Mouse (Mus musculus): ENCODE data around the gene Tbx6. TPM values are rescaled to one million over a fixed set of nuclear protein-coding genes. Genes with fewer than 3 reads are reported as not detected.
A peak's percentile ranks its signal among the peaks of the same experiment; 100 is the strongest.

Gene Tbx6
- under 1 TPM; 0.38 to 0.75 TPM for total RNA-seq (2021)
- long read RNA-seq, experiment 1, partial matches to known transcripts, result 0 of 2 reads
- long read RNA-seq, experiment 1, other reads (novel, unspliced or antisense), result 2 of 2 reads
- long read RNA-seq, experiment 2, result 0 reads

DNA sequence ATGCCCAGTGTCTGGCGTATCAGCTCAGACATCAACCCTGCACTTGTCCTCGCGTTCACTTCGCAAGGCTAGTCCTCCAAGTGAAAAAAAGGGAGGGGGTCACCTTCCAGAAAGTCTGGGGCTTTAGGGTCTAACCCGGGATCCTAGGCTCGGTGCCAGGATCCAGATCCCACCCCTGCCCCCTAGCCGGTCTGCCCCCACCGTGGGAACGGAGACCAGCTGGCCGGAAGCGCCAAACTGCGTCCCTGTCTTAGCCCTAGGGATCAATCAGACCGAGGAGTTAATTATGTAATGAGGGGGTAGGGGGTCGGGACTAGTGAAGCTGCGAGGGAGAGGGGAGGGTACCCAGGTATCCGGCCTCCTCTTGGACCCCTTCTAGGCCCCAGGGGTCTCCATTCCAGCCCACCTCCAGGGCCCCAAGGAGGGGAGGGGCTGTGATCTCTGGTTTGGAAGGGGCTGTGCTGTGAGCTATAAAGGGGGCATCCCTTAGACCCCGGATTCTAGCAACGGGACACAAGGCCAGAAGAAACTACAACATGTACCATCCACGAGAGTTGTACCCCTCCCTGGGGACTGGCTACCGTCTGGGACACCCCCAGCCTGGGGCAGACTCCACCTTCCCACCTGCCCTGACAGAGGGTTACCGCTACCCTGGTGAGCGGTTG lies at the start of gene Tbx6:
Tbx6 (plus strand) TSS at position 513 of the 665 bp plus-strand sequence.
- peak; percentile 49 for DNase-seq

DNA sequence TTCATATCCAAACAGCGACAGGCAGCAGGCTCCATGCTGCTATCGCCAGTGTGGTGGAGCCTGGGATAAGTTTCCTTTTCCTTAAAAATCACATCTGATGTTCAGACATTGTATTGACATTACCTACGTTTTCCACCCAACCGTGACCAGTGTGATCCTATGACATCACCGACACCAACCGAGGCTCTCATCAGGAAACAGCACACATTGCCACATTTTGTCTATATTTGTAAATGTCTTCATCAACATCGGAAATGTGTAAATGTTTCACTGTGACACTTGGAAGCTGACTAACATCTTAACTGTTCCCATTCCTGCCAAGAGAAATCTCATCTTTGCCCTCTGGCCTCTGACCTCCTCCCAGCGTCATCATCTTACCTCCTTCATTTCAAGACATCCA lies 45.2 kb upstream of the Tbx6 start:
- DNase-seq, result no peak

DNA sequence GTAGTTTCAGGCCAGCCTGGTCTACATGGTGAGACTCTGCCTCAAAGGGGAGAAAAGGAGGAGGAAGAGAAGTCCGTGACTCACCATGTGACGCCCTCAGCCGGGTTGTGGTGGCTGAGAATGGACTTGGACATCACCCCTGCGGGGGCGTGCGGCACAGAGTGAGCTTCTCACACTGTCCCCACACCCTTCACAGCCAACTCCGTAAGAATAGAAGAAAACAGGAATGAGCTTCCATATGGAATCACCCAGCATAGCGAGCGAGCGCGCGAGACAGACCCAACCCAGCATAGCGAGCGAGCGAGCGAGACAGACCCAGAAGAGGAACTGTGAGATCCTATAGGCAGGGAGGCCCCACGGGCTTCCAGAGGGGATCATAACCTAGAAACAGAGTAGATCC lies 41.7 kb upstream of the Tbx6 start:
- no peak for DNase-seq

DNA sequence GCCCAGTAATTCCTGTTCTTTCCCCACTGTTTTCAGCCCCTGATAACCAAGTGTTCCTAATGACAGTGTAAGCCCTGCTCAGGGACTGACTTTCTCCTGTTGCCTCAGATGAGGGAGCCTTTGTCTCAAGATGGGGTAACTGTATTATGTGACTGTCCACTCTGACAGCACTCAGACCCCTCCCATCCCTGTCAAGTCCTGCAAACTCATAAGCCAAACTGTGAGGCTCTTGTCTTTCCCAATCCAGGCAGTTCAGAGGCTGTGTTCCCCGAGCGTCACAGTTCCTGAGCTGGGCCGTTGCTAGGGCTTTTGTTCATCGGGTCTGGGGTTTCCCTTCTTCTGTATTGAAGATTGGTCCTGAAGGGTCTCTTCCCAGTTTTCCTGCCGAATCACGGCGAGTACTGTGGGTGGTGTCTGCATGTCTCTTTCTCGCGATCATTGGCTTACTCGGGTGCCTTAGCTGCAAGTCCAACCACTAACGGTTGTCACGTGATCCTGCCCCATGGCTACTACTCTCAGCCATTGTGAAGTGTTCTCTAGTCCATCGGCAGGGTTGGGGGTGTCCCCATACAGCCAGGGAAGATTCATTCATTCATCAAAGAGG lies 41.0 kb upstream of the Tbx6 start:
- DNase-seq, result no peak

DNA sequence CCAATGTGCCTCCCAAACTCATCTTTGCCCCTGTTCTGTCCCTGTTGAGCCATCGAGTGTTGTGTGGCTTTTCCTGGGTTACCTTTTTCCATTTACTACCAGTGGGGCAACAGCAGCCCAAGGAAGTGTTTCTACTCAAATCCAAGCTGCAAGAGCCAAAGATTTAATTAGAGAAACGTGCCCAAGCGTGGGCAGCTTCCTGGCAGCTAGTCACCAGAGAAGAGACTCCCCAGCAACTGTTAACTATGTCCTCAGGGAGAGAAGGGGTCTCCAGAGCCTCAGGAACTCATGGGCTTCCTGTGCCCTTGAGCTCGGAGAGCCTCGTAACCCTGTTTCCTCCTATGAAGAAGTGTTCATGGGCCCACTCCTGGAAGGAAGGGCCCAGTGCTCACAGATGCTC lies 40.3 kb upstream of the Tbx6 start:
- no peak for DNase-seq

DNA sequence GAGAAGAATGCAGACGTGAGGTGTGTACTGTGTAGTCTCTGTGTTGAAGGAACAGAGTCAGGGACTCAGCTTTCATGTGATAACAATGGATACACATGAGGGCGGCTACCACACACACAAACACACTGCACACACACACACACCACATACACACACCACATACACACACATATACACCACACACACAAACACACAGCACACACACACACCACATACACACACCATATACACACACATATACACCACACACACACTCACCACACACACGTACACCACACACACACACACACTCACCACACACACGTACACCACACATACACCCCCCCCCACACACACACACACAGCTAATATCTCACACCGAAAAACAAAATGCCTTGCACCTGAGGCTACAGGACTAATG lies 39.8 kb upstream of the Tbx6 start:
- DNase-seq, result no peak

DNA sequence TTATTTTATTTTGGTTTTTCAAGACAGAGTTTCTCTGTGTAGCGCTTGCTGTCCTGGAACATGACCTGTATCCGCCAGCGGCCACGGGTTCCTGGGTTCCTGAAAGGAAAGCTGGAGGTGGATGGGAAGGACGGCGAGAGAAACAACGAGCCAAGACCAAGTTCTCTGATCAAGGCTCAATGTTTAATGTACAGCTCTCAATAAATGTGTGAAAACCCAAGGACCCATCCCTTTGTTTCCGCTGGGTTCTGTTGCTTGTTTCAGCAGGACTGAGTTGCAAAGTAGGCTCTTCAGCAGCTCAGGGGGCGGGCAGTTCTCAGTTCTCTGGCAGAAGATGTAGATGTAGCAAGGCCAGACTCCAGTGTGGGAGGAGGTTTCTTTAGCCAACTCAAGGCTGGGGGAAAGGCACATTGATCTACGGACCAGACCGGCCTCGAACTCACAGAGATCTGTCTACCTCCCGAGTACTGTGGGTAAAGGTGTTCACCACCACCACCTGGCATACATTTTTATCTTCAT lies 39.3 kb upstream of the Tbx6 start:
- no peak for DNase-seq

DNA sequence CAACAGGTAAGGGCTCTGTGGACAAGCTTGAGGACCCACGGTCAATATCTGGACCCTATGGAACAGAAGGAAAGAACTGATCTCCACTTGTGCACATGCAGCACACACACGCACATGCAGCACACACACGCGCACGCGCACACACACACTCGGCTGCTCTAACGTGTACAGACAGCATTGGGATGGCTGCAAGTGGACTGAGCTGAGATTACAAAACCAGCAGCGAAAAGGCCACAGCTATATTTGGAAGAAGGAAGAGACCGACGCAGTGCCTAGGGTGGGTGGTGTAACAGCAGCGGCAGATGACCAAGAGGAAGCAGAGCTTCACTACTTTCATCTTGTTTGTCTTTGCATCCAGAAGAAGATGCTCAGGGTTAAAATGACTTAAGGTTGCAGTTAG lies 35.2 kb upstream of the Tbx6 start:
- no peak for DNase-seq

DNA sequence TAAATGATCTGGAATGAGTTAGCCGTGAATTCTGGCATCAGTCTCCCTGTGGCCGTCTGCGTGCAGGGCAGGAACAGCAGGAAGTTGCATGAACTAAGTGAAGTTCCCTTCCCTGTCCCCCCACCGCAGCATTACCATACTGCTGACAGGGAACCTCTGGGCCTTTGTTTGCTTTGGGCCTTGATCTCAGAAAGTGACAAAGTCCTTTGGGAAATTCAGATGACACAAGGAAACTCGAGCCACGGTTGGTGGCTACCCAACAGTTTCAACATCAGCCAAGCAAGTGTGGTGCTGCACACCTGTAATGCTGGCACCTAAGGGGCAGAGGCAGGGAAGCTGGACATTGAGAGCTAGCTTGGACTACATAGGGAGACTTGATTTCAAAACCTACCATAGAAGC lies 34.5 kb upstream of the Tbx6 start:
- DNase-seq, result no peak

DNA sequence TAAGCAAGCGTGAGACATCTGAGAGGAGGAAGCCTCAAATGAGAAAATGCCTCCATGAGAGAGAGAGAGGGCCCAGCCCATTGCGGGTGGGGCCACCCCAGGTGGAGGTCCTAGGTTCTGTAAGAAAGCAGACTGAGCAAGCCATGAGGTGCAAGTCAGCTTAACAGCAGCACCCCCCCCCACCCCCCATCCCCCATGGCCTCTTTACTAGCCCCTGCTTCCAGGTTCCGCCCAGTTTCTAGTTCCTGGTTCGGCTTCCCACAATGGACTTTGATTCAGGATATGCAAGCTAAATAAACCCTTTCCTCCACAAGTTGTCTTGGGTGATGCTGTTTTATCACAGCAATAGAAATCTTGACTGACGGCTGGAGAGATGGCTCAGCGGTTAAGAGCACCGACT lies 32.5 kb upstream of the Tbx6 start:
- DNase-seq, result no peak

DNA sequence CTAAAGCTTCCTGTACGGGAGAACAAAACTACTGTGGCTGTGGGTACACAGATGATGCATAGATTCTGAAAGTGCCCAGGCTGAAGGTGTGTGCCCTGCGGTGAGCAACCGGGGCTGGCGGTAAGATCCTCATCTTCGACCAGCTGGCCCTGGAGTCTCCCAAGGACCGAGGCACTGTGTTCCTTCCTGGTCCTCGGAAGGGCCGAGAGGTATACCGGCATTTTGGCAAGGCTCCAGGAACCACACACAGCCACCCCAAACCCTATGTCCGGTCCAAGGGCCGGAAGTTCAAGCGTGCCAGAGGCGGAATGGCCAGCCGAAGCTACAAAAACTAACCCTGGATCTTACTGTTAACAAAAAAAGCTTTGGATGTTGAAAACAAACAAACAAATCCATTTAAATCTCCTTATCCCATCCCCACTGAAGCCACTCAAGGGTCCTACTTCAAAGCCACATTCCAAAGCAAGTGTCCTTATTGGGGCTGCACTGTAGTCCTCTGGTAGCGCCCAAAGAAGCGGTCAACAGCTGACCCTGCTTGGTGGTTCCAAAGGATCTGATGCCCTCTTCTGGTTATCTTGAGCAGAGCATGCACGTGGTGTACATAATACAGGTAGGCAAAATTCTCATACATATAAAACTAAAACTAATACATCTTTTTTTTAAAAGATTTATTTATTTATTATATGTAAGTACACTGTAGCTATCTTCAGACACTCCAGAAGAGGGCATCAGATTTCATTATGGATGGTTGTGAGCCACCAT lies 31.5 kb upstream of the Tbx6 start:
- DNase-seq, result no peak

DNA sequence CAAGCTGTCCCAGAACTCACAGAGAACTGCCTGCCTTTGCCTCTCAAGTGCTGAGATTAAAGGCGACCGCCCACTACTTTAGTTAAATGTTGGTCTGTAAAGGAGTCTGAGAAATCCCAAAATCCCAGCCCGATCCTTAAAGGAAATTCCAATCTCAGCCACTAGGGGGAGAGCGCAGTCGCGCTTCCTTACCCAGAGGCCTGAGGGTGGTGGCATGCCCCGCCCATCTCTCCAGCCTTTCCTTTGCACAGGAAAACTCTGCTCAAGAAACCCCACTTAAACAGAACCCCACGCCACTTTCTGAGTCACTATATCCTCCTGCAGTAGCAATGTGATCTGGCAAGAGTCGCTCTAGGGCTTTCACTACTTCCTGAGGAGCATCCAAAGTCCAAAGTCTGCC lies 26.4 kb upstream of the Tbx6 start:
- peak; percentile 74 for DNase-seq

DNA sequence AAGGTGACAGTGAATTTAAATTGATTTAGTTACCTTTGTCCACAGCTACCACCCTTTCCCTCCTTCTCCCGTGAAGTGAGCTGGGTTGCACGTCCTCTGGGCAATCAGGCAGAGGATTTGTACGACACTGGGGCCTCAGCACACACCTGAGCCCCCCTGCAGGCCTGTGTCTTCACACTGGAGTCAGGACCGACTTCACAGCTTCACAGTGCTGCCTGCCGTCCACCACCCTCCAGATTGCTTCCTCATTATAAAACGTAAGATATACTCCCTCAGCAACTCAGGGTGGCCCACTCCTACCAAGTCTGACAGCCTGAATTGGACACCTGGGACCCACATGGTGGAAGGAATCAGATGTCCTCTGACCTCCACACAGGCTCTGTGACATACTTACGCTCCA lies 22.7 kb upstream of the Tbx6 start:
- DNase-seq, result no peak

DNA sequence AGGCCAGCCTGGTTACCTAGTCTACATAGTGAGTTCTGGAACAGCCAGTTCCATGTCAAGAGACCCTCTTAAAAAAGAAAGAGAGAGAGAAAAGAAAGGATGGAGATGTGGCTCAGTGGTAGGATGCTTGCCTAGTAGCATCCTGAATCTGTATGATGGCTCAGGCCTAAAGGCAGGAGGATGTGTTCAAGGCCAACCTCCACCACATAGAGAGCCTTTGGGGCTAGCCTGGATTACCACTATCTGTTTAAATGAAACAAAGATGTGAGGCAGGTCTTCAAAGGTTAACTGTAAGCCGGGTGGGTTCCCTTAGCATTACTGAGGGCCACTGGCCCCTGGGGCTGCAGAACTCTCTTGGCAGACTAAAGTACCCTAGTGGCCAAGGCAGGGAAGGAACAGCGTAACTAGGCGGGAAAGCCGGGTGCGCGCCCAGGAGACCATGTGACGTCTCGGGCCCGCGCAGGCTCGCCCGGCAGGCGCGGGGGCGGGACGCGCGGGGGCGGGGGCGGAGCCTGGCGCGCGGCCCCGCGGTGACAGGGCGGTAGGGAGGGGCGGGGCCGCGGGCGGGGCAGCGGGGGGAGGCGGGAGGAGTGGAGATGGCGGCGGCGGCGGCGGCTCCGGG lies 22.1 kb upstream of the Tbx6 start, which contains the start of gene Mapk3:
Mapk3 (plus strand) TSS at position 552 of the 622 bp plus-strand sequence.
- peak; percentile 88 for DNase-seq

DNA sequence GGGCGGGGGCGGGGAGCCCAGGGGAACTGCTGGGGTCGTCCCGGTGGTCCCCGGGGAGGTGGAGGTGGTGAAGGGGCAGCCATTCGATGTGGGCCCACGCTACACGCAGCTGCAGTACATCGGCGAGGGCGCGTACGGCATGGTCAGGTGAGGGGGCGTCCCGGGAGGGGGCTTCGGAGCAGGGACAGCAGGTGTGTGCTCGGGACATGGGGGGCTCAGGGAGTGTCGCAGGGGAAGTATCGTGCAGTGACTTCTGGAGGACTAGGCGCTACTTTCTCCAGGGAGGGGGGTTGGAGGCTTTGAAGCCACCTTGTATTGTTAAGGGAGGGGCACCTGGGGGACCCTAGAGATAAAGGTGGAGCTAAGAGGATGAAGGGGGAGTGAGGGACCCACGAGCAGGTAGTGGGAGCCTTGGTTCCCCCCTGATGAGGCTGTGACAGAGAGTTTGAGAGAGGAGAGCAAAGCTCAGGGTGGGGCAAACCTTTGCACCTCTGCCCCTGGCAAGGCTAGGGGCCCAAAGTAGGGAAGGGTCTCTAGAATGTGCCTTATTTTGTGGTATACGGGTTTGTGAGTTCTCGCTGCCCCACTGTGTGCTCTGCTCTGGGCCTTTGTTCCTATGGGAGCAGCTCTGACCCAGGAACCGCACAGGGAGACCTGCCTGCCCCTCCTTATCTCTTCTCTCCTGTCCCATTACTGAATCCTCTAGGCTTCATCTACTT lies 21.5 kb upstream of the Tbx6 start:
- no peak for DNase-seq

DNA sequence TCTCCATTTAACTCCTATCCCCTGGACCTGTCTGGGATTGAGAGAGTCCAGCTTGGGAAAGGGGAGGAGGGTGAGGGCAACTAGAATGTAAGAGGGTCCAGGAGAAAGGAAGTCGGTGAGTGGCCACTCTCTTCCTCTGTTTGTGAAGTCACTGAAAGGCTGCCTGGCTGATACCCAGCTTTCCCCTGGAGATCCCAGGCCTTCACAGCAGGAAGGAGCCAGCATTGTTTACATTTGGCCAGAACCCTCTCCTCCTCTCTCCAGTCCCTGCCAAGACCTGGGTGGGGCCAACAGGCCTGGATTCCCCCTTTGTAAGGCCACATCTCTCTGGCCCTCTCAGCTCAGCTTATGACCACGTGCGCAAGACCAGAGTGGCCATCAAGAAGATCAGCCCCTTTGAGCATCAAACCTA lies 20.9 kb upstream of the Tbx6 start:
- DNase-seq, result peak; percentile 56

DNA sequence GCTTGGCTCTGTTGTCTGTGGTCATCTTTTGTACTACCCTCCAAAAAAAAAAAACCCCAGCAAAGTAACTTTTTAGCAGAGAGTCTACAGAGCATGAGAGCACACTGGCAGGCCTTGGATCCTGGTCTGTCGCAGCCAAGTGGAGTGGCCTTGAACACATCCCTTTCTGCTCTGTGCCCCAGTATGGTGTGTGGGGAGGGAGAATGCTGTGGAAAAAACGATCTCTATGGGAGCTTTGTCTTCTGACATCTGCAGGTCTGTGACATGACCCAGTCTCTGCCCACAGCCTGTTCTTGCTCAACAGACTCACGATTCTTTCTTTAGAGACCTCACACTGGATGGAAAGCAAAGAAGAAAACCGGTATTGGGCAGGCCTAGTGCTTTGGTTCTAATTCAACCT lies 20.3 kb upstream of the Tbx6 start:
- DNase-seq, result no peak

DNA sequence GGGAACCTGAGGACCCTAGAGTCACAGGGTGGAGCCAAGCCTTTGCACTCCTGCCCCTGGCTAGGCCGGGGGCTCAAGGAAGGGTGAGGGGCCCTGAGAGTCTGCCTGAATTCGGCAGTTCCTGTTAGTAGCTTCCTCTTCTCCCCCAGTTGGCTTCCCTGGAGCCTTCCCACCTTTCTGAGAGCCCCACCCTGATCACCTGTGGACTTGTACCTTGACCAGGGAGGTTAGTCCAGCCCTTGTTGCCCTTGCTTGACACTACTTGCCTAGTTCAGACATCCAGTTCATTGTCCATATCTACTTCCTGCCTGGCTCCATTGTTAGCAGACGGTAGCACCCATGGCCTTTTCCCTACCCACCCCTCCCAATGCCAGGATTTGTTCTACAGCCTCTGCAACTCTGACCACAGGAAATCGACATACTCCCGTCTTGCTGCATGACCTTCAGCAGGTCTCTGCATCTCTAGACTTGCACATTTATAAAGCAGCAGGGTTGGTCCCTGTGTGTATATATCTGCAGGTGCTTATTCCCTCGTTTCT lies 19.7 kb upstream of the Tbx6 start:
- DNase-seq, result no peak

DNA sequence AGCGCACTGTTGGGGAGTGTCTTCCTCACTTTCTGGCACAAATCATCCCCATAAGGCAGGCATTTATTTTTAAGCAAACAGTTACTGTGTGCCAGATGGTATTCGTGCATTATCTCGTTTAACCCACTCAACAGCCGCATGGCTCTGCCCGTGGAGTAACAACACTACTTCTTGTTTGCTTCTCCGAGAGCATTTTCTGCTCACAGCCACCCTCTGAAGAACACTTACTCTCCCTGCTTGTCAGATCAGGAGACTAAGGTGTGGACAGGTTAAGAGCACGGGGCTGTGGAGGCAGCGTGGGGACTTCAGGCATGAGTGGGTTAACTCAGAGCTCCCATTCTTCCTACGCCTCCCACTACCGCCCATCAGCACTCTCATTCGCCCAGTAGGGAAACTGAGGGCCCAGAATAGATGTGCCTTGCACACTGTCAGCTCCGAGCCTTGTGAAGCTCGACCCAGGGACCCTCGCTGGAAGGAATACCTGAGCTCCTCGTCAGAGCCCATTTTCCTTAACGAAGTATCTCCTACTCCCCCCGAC lies 18.7 kb upstream of the Tbx6 start:
- DNase-seq, result no peak

DNA sequence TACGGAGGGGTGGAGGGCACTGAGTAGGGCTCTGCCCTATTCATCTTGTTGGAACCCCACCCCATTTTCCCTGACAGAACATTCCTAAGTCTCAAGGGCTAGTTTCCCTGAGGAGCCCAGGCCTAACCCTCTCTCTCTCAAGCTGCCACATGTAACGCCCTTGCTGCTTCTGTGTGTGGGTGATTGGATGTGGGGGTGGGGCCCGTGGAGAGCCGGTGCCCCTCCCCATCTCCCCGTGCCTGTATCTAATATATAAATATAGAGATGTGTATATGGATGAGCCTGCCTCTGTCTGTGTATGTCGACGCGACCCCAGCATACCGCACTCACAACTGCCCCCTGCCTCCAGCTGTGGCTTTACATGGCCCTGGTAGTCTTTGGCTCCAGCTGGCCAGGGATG lies 15.7 kb upstream of the Tbx6 start:
- no peak for DNase-seq

DNA sequence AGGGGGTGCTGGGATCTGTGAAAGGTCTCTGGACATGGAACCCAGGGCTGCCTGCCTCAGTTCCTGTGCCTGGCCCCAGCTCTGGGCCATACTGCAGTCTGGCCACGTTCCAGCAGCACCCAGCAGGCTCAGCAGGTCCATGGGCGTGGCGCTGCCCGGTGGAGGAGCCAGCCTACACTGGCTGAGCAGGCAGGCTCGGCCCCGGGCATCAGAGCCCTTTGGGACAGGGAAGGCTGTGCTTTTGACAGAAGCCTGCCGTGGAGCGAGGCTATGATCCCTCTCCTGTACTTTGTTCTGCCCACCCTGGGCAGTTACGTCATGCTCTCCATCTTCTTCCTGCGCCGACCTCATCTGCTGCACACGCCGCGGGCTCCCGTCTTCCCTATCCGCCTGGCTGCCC lies 15.1 kb upstream of the Tbx6 start, which contains the start of gene Gdpd3:
Gdpd3 (plus strand) TSS at position 134 of the 400 bp plus-strand sequence.
- DNase-seq, result no peak
